Mouse (Mus musculus) heart, embryonic 14.5 days (tissue): ENCODE results near the gene Gtf2h5. TPM values are rescaled to one million over a fixed set of nuclear protein-coding genes. Genes with fewer than 3 reads are reported as not detected.

ENCODE experiments used
- ATAC-seq: fragments of 200-750 bp; cut with Nextera tagmentation; 2 replicates; pipeline ENCODE4 v1.8.0; 2017; ENCODE audit warnings: low read depth, moderate TSS enrichment; ENCODE audit not compliant: insufficient number of reproducible peaks, insufficient read depth, low FRiP score
- H3K27ac ChIP-seq, 2 experiments: fragments of 200-500 bp in 1 of 2; fragments of 300-500 bp in 1 of 2; sonication (generic) in 1 of 2; replicated peaks in 1 of 2; 2 replicates each; pipeline ENCODE4 v1.5.1; 2012 to 2014; ENCODE audit warnings: low read depth in 2 of 2, low read length in 2 of 2, control low read depth in 1 of 2, mild to moderate bottlenecking in 1 of 2, mixed read lengths in 1 of 2; ENCODE audit not compliant: control insufficient read depth in 1 of 2, insufficient read depth in 1 of 2
- H3K27me3 ChIP-seq: fragments of 300-500 bp; sonication (generic); 2 replicates; pipeline ENCODE4 v1.6.1; 2014; ENCODE audit warnings: mild to moderate bottlenecking, low read length, control low read depth; ENCODE audit not compliant: control insufficient read depth, insufficient read depth
- H3K36me3 ChIP-seq: fragments of 300-500 bp; sonication (generic); 2 replicates; pipeline ENCODE4 v1.6.1; 2014; ENCODE audit warnings: mild to moderate bottlenecking, control low read depth, low read length, mixed read lengths; ENCODE audit not compliant: control insufficient read depth, insufficient read depth
- H3K4me1 ChIP-seq, 2 experiments: fragments of 200-500 bp in 1 of 2; fragments of 300-500 bp in 1 of 2; sonication (generic) in 1 of 2; 2 replicates each; pipeline ENCODE4 v1.6.1; 2012 to 2014; ENCODE audit warnings: low read length in 2 of 2, control low read depth in 1 of 2, mixed read lengths in 1 of 2; ENCODE audit not compliant: control insufficient read depth in 2 of 2, insufficient read depth in 2 of 2
- H3K4me2 ChIP-seq: fragments of 300-500 bp; sonication (generic); 2 replicates; pipeline ENCODE4 v1.6.1; 2014; ENCODE audit warnings: mild to moderate bottlenecking, low read length
- H3K4me3 ChIP-seq, 2 experiments: fragments of 200-500 bp in 1 of 2; fragments of 300-500 bp in 1 of 2; sonication (generic) in 1 of 2; 2 replicates each; pipeline ENCODE4 v1.5.1; 2012 to 2014; ENCODE audit warnings: low read length in 2 of 2, mild to moderate bottlenecking in 2 of 2, control low read depth in 1 of 2, low read depth in 1 of 2, moderate library complexity in 1 of 2; ENCODE audit not compliant: control insufficient read depth in 1 of 2, insufficient read depth in 1 of 2
- H3K9ac ChIP-seq: fragments of 300-500 bp; sonication (generic); 2 replicates; pipeline ENCODE4 v1.6.1; 2014; ENCODE audit warnings: mild to moderate bottlenecking, low read length
- H3K9me3 ChIP-seq: fragments of 300-500 bp; sonication (generic); 2 replicates; pipeline ENCODE4 v1.6.1; 2016; ENCODE audit warnings: low read length, control low read depth; ENCODE audit not compliant: control insufficient read depth
- WGBS: fragments of 180-500 bp; shearing (Covaris S2); extraction: QIAGEN DNeasy Blood & Tissue Kit; methylation state at CpG from one replicate; pipeline ENCODE4 v1.1.7; 2014; 5-methylcytosine and 5-hydroxymethylcytosine counted together
- polyA plus RNA-seq: library from polyadenylated mRNA; unstranded; fragments of >200 nt; fragmentation: Nextera tagmentation; extraction: Ambion mirVana; gene quantifications from 2 replicates; pipeline ENCODE4 v1.2.1, GENCODE M21; 2014

The Gtf2h5 gene
- polyA plus RNA-seq: 148 and 163 TPM in 2 replicates

GRCm38 (mm10) chr17:6079287-6080122, at the start of gene Gtf2h5, which contains the start of gene Serac1:
Gtf2h5 (plus strand) TSS chr17:6079786.
Serac1 (minus strand) TSS chr17:6079741.
- Histone ChIP-seq H3K4me1 (peaks cover 2 to 12% of the 10 kb centered on the region in 2 experiments), H3K4me2 (peak within 1 kb of the TSS; percentile 85), H3K4me3 (peak within 1 kb of the TSS; percentile 66 to 70), H3K36me3 (peaks cover 17% of the 10 kb centered on the region), H3K27me3 (no peaks in the 10 kb centered on the region), H3K9ac (peak within 1 kb of the TSS; percentile 87), H3K9me3 (no peaks in the 10 kb centered on the region), H3K27ac (peak within 1 kb of the TSS; percentile 61 to 71)
- whole genome bisulfite sequencing: under 1% methylated on average over 70 of the region's 70 CpGs
- ATAC-seq: peak; percentile 99

- peaks cover 59% of the 10 kb centered on the region for H3K36me3 ChIP-seq
- H3K4me1 ChIP-seq: peaks cover 4 to 8% of the 10 kb centered on the region in 2 experiments; a peak in 1 of 4 replicates
- no peak overlapping the region for H3K27ac ChIP-seq
- no peak overlapping the region for H3K9ac ChIP-seq
- 50% methylated on average over 8 of the region's 8 CpGs for WGBS
- H3K9me3 ChIP-seq: no peaks in the 10 kb centered on the region
- no peak for ATAC-seq
- H3K27me3 ChIP-seq: no peaks in the 10 kb centered on the region
- H3K4me3 ChIP-seq: no peak overlapping the region
- no peak overlapping the region for H3K4me2 ChIP-seq
Observed at GRCm38 (mm10) chr17:6035661-6036060, 43.9 kb upstream of the Gtf2h5 start.

- no peak overlapping the region for H3K27ac ChIP-seq
- no peak overlapping the region for H3K9ac ChIP-seq
- ATAC-seq: no peak
- H3K4me3 ChIP-seq: no peak overlapping the region
- WGBS: 92% methylated on average over 8 of the region's 8 CpGs
- H3K4me2 ChIP-seq: no peak overlapping the region
- H3K27me3 ChIP-seq: no peaks in the 10 kb centered on the region
- H3K9me3 ChIP-seq: no peaks in the 10 kb centered on the region
- peaks cover 59% of the 10 kb centered on the region for H3K36me3 ChIP-seq
- peaks cover 4 to 8% of the 10 kb centered on the region in 2 experiments; a peak in 1 of 4 replicates for H3K4me1 ChIP-seq
Observed at GRCm38 (mm10) chr17:6036458-6036857, 43.1 kb upstream of the Gtf2h5 start.

- Histone ChIP-seq H3K36me3 (peaks cover 61% of the 10 kb centered on the region), H3K4me2 (no peak overlapping the region), H3K27ac (no peak overlapping the region), H3K4me3 (no peak overlapping the region), H3K27me3 (no peaks in the 10 kb centered on the region), H3K9me3 (no peaks in the 10 kb centered on the region), H3K4me1 (peaks cover 4 to 8% of the 10 kb centered on the region in 2 experiments; a peak in 1 of 4 replicates), H3K9ac (no peak overlapping the region)
- no peak for ATAC-seq
- 91% methylated on average over 11 of the region's 11 CpGs for WGBS
Observed at GRCm38 (mm10) chr17:6036872-6037271, 42.7 kb upstream of the Gtf2h5 start.

GRCm38 (mm10) chr17:6037507-6037906, 42.1 kb upstream of the Gtf2h5 start:
- no peak overlapping the region for H3K4me2 ChIP-seq
- no peak overlapping the region for H3K9ac ChIP-seq
- 75% methylated on average over 10 of the region's 10 CpGs for WGBS
- H3K4me3 ChIP-seq: no peak overlapping the region
- peak overlapping the region in 1 of 2 experiments; percentile 33; a peak in 1 of 4 replicates for H3K27ac ChIP-seq
- H3K9me3 ChIP-seq: no peaks in the 10 kb centered on the region
- no peaks in the 10 kb centered on the region for H3K27me3 ChIP-seq
- peak; percentile 47; the same call in 1 of the 2 replicates for ATAC-seq
- peaks cover 4 to 8% of the 10 kb centered on the region in 2 experiments; a peak in 1 of 4 replicates for H3K4me1 ChIP-seq
- peaks cover 61% of the 10 kb centered on the region for H3K36me3 ChIP-seq

GRCm38 (mm10) chr17:6052801-6053200, 26.8 kb upstream of the Gtf2h5 start:
- no peaks in the 10 kb centered on the region for H3K27me3 ChIP-seq
- WGBS: 79% methylated on average over 4 of the region's 4 CpGs
- no peaks in the 10 kb centered on the region for H3K9me3 ChIP-seq
- no peak overlapping the region for H3K4me3 ChIP-seq
- H3K4me1 ChIP-seq: no peaks in the 10 kb centered on the region
- no peak overlapping the region for H3K4me2 ChIP-seq
- H3K36me3 ChIP-seq: peaks cover 24% of the 10 kb centered on the region
- no peak for ATAC-seq
- no peak overlapping the region for H3K27ac ChIP-seq
- H3K9ac ChIP-seq: no peak overlapping the region

GRCm38 (mm10) chr17:6054934-6055355, 24.6 kb upstream of the Gtf2h5 start:
- Histone ChIP-seq H3K4me2 (no peak overlapping the region), H3K27ac (no peak overlapping the region), H3K9me3 (no peaks in the 10 kb centered on the region), H3K27me3 (no peaks in the 10 kb centered on the region), H3K9ac (no peak overlapping the region), H3K4me3 (no peak overlapping the region), H3K4me1 (no peaks in the 10 kb centered on the region), H3K36me3 (peaks cover 15% of the 10 kb centered on the region)
- 21% methylated on average over 5 of the region's 5 CpGs for WGBS
- no peak for ATAC-seq
